Mouse (Mus musculus) liver, embryonic 14.5 days (tissue): ENCODE data around the gene Cplx1. TPM values are rescaled to one million over a fixed set of nuclear protein-coding genes. Genes with fewer than 3 reads are reported as not detected.
"Not testable (repeated sequence)": the region's sequence is repeated elsewhere in the genome, so short reads cannot be mapped to it uniquely, and the experiment has no call there.

Experiments used
- ATAC-seq: fragments of 200-750 bp; cut with Nextera tagmentation; 2 replicates; pipeline ENCODE4 v1.8.0; 2017; ENCODE audit warnings: moderate number of reproducible peaks, mild to moderate bottlenecking, moderate library complexity; ENCODE audit not compliant: insufficient read depth
- DNase-seq, 3 experiments: peaks; one replicate each; pipeline ENCODE4 v3.0.0-alpha.2; 2012 to 2013; ENCODE audit warnings: low read depth in 3 of 3, low spot score in 3 of 3
- H3K27ac ChIP-seq: fragments of 300-500 bp; sonication (generic); 2 replicates; pipeline ENCODE4 v1.5.1; 2014; ENCODE audit warnings: moderate library complexity, mild to moderate bottlenecking, control low read depth, inconsistent platforms
- H3K27me3 ChIP-seq: fragments of 300-500 bp; sonication (generic); 2 replicates; pipeline ENCODE4 v1.6.1; 2014; ENCODE audit warnings: mild to moderate bottlenecking, low read length, moderate library complexity; ENCODE audit not compliant: control insufficient read depth, insufficient read depth
- H3K36me3 ChIP-seq: fragments of 300-500 bp; sonication (generic); replicated peaks from 2 replicates; pipeline ENCODE4 v1.6.1; 2014; ENCODE audit warnings: low read depth; ENCODE audit not compliant: control insufficient read depth, insufficient read depth
- H3K4me1 ChIP-seq, 2 experiments: fragments of 200-500 bp in 1 of 2; fragments of 300-500 bp in 1 of 2; sonication (generic) in 1 of 2; replicated peaks; 2 replicates each; pipeline ENCODE4 v1.6.1; 2012 to 2014; ENCODE audit warnings: antibody characterized with exemption in 1 of 2, inconsistent platforms in 1 of 2, low read length in 1 of 2; ENCODE audit not compliant: control insufficient read depth in 2 of 2, insufficient read depth in 2 of 2
- H3K4me2 ChIP-seq: fragments of 300-500 bp; sonication (generic); 2 replicates; pipeline ENCODE4 v1.6.1; 2014; ENCODE audit warnings: low read depth, mild to moderate bottlenecking, control low read depth, moderate library complexity
- H3K4me3 ChIP-seq, 2 experiments: fragments of 200-500 bp in 1 of 2; fragments of 300-500 bp in 1 of 2; sonication (generic) in 1 of 2; 2 replicates each; pipeline ENCODE4 v1.5.1; 2012 to 2014; ENCODE audit warnings: low read depth in 2 of 2, low read length in 2 of 2, mild to moderate bottlenecking in 2 of 2, control low read depth in 1 of 2, inconsistent platforms in 1 of 2, moderate library complexity in 1 of 2; ENCODE audit not compliant: insufficient read depth in 1 of 2
- H3K9ac ChIP-seq: fragments of 300-500 bp; sonication (generic); replicated peaks from 2 replicates; pipeline ENCODE4 v1.6.1; 2014; ENCODE audit warnings: mild to moderate bottlenecking, control low read depth, moderate library complexity
- H3K9me3 ChIP-seq: fragments of 300-500 bp; sonication (generic); 2 replicates; pipeline ENCODE4 v1.6.1; 2016; ENCODE audit warnings: low read length, mixed read lengths; ENCODE audit not compliant: control insufficient read depth
- CTCF ChIP-seq: IDR thresholded peaks from 2 replicates; pipeline ENCODE4 v1.5.1; 2016; ENCODE audit warnings: antibody characterized with exemption, low read depth, control low read depth
- EP300 ChIP-seq: IDR thresholded peaks from 2 replicates; pipeline ENCODE4 v1.6.1; 2016; ENCODE audit warnings: antibody characterized with exemption, low read depth
- WGBS: fragments of 180-500 bp; shearing (Covaris S2); extraction: QIAGEN DNeasy Blood & Tissue Kit; methylation state at CpG from one replicate; pipeline ENCODE4 v1.1.7; 2014; ENCODE audit not compliant: insufficient replicate concordance; 5-methylcytosine and 5-hydroxymethylcytosine counted together
- polyA plus RNA-seq, 2 experiments: library from polyadenylated mRNA; depleted of rRNA in 1 of 2; stranded (reverse) in 1 of 2; unstranded in 1 of 2; fragments of >200 nt; fragmentation: Nextera tagmentation in 1 of 2; extraction: Ambion mirVana in 1 of 2; gene quantifications; 2 replicates each; pipeline versions ENCODE4 v1.2.1 to v1.2.3; 2012 to 2014

Cplx1 gene
- polyA plus RNA-seq, 2 experiments = not detected

DNA sequence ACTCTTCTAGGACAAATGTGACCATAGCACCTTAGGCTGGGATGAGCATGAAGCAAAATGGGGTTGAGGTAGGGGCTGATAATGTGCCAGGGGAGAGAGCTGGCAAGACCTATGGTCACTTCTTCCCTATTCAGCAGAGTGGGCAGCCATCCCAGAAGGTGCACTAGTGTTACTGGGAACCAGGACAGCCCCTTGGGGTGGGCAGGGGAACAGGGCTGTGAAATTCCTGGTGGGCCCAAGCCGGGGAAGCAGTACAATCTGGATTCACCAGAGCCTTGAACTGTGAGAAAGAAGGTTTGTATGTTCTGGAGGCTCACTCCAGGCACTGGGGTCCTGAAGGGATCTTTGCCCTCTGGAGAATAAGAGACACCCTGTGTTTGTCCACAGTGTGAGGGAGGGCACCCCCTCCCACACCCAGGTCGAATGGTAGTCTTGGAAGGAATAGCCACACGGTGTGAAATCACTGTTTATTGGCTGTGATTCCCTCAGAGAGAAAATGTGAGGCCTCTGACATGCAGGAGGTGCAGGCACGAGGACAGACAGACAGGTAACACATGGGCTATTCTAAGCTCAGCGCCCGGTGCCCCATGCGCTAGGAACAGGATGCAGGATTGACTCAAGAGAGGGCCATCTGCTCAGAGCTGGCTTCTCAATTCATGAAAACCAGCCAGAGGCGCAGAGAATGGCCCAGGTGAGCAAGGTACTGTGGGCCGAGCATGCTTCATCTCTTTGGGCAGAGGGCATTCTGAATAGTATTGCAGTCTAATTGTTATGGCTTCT, 31.5 kb downstream of the Cplx1 start:
- peaks cover 4 to 5% of the 10 kb centered on the region in 2 experiments for H3K4me1 ChIP-seq
- H3K9ac ChIP-seq = no peak overlapping the region
- no peak for DNase-seq
- H3K27ac ChIP-seq = no peak overlapping the region
- H3K36me3 ChIP-seq = no peaks in the 10 kb centered on the region
- no peak overlapping the region for H3K4me3 ChIP-seq
- H3K27me3 ChIP-seq = no peaks in the 10 kb centered on the region
- no peak for TF ChIP-seq CTCF
- H3K4me2 ChIP-seq = no peak overlapping the region
- ATAC-seq = no peak
- WGBS = 61% methylated on average over 9 of the region's 9 CpGs
- H3K9me3 ChIP-seq = no peaks in the 10 kb centered on the region

DNA sequence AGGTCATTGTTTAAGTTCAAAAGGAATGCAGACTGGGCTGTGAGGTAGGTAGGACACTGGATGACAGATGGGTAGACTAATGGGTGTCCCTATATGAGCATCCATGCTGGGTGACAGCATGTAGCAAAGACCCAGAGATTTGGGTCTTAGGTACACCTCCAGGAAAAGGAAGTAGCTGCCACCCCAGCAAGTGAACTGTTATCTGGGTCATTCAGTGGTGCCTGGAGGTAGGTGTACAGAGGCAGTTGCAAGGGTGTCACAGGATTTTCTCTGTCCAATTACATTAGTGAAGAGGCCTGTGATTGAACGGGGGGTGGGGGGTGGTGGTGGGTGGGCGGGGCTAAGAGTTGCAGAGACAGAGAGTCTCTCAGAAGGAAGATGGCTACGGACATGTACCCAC, 33.2 kb downstream of the Cplx1 start:
- TF ChIP-seq CTCF (no peak), EP300 (no peak)
- H3K4me2 ChIP-seq = no peak overlapping the region

DNA sequence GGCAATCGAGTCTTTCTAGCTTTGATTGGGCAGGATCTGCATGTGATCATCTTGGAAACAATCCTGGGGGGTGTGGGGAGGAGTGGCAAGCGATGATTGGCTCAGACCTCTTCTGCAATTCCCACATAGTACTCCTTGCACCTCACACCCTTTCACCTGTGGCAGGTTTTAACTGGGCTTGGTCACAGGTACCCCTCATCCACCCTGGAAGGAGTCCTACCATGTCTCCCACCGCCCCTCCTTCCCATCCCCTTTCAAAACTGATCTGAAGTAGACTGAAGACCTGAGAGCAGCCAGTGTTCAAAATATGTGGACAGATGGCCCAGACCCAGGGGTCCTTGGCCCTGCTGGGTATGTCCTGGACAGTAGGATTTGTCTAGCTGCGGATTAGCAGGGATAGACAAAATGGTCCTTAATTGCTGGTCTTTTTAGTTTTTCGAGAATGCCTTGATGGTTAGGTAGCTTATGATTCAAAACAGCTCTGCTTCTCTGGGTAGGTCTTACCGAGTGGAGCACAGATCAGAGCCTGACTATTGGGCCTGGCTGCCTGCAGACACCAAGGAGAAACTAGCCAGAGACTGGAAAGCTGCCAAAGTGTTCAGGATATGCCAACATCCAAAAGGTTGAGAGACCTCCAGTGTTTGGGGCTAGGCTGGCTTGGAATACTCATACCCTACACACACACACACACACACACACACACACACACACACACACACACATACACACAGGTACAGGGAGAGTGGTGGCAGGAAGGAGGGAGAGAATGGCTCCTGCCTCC, 34.1 kb downstream of the Cplx1 start:
- H3K9me3 ChIP-seq = no peaks in the 10 kb centered on the region
- no peak for TF ChIP-seq EP300
- TF ChIP-seq CTCF = no peak
- DNase-seq = no peak
- no peaks in the 10 kb centered on the region for H3K36me3 ChIP-seq
- H3K4me2 ChIP-seq = no peak overlapping the region
- H3K9ac ChIP-seq = no peak overlapping the region
- peaks cover 4 to 5% of the 10 kb centered on the region in 2 experiments for H3K4me1 ChIP-seq
- H3K4me3 ChIP-seq = no peak overlapping the region
- H3K27ac ChIP-seq = no peak overlapping the region
- 55% methylated on average over 6 of the region's 6 CpGs for WGBS
- ATAC-seq = no peak
- no peaks in the 10 kb centered on the region for H3K27me3 ChIP-seq

More for the DNA sequence above, 33.2 kb downstream of the Cplx1 start:
- H3K9me3 ChIP-seq = no peaks in the 10 kb centered on the region
- ATAC-seq = no peak
- H3K4me3 ChIP-seq = no peak overlapping the region
- 46% methylated on average over 3 of the region's 3 CpGs for WGBS
- H3K4me1 ChIP-seq = peaks cover 4 to 5% of the 10 kb centered on the region in 2 experiments
- no peak for DNase-seq
- no peak overlapping the region for H3K27ac ChIP-seq
- no peaks in the 10 kb centered on the region for H3K36me3 ChIP-seq
- H3K27me3 ChIP-seq = no peaks in the 10 kb centered on the region
- H3K9ac ChIP-seq = no peak overlapping the region

- peaks cover 34% of the 10 kb centered on the region for H3K36me3 ChIP-seq
- H3K4me2 ChIP-seq = no peak overlapping the region
- no peak for DNase-seq
- H3K4me1 ChIP-seq = no peaks in the 10 kb centered on the region
- no peak for TF ChIP-seq CTCF
- no peak for TF ChIP-seq EP300
- 87% methylated on average over 18 of the region's 18 CpGs for WGBS
- no peak for ATAC-seq
- H3K27me3 ChIP-seq = no peaks in the 10 kb centered on the region
- H3K9ac ChIP-seq = no peak overlapping the region
- H3K9me3 ChIP-seq = no peaks in the 10 kb centered on the region
- no peak overlapping the region for H3K27ac ChIP-seq
- no peak overlapping the region for H3K4me3 ChIP-seq
Measured at GRCm38 (mm10) chr5:108502286-108502685, 47.5 kb downstream of the Cplx1 start.

- Histone ChIP-seq H3K27me3 (no peaks in the 10 kb centered on the region), H3K27ac (no peak overlapping the region), H3K4me3 (no peak overlapping the region), H3K4me1 (no peaks in the 10 kb centered on the region), H3K9me3 (no peaks in the 10 kb centered on the region), H3K4me2 (no peak overlapping the region), H3K9ac (no peak overlapping the region), H3K36me3 (peaks cover 39% of the 10 kb centered on the region)
- 37% methylated on average over 1 of the region's 1 CpGs for WGBS
- no peak for DNase-seq
- no peak for TF ChIP-seq CTCF
- no peak for TF ChIP-seq EP300
- ATAC-seq = no peak
Measured at GRCm38 (mm10) chr5:108501573-108501972, 48.3 kb downstream of the Cplx1 start.

DNA sequence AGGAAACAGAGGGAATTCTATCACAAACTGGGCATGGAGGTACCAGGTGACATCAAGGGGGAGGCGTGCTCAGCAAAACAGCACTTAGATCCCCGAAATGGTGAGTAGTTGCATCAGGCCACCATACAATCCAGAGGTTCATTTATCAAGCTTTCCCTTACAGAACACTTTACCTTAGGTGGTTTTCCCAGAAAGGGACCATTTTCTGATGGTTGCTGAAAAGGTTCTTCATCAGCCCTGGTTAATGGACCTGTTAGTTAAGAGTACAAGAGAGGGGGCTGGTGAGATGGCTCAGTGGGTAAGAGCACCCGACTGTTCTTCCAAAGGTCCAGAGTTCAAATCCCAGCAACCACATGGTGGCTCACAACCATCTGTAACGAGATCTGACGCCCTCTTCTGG, 63.7 kb downstream of the Cplx1 start:
- H3K9me3 ChIP-seq, H3K4me1 ChIP-seq, ATAC-seq, H3K4me3 ChIP-seq, H3K27me3 ChIP-seq, H3K4me2 ChIP-seq, H3K27ac ChIP-seq, H3K9ac ChIP-seq, DNase-seq: not testable (repeated sequence)
- H3K36me3 ChIP-seq = peaks cover 26% of the 10 kb centered on the region
- 87% methylated on average over 4 of the region's 5 CpGs for WGBS
